Mouse (Mus musculus): ENCODE results near the gene Actl10. TPM values are rescaled to one million over a fixed set of nuclear protein-coding genes. Genes with fewer than 3 reads are reported as not detected.

Actl10 gene
- polyA plus RNA-seq, 1 experiment from 2014 or later = 0.15 TPM

Other genes starting within 250 kb of the Actl10 start
- not detected in 2 replicates for gene Bpifb9b, start 244.5 kb upstream of the Actl10 start, polyA plus RNA-seq (2016; fragmentation: Nextera tagmentation; extraction: Ambion mirVana)
- gene Cdk5rap1, start 178.8 kb upstream of the Actl10 start, polyA plus RNA-seq (2016; fragmentation: Nextera tagmentation; extraction: Ambion mirVana) = 13.6 and 15.4 TPM in 2 replicates
- gene Snta1, start 143.7 kb upstream of the Actl10 start, polyA plus RNA-seq (2016; fragmentation: Nextera tagmentation; extraction: Ambion mirVana) = 49.9 and 51.6 TPM in 2 replicates
- 37.6 and 38.8 TPM in 2 replicates for gene Cbfa2t2, start 115.3 kb upstream of the Actl10 start, polyA plus RNA-seq (2016; fragmentation: Nextera tagmentation; extraction: Ambion mirVana)
- gene 1700003F12Rik, start 4.7 kb upstream of the Actl10 start, polyA plus RNA-seq (2016; fragmentation: Nextera tagmentation; extraction: Ambion mirVana) = 0.48 and 0.78 TPM in 2 replicates
- 0.27 and 0.87 TPM in 2 replicates for gene Necab3, start 7.1 kb downstream of the Actl10 start, polyA plus RNA-seq (2016; fragmentation: Nextera tagmentation; extraction: Ambion mirVana)
- gene E2f1, start 18.1 kb downstream of the Actl10 start, polyA plus RNA-seq (2016; fragmentation: Nextera tagmentation; extraction: Ambion mirVana) = 21.7 and 21.8 TPM in 2 replicates
- 18.9 and 20.5 TPM in 2 replicates for gene Pxmp4, start 51.9 kb downstream of the Actl10 start, polyA plus RNA-seq (2016; fragmentation: Nextera tagmentation; extraction: Ambion mirVana)
- 0.78 and 0.82 TPM in 2 replicates for gene Zfp341, start 61.5 kb downstream of the Actl10 start, polyA plus RNA-seq (2016; fragmentation: Nextera tagmentation; extraction: Ambion mirVana)
- 0.64 TPM in 1 of 2 replicates, not detected in the other for gene 4930519P11Rik, start 61.7 kb downstream of the Actl10 start, polyA plus RNA-seq (2016; fragmentation: Nextera tagmentation; extraction: Ambion mirVana)
- 23.3 and 24.4 TPM in 2 replicates for gene Chmp4b, start 99.9 kb downstream of the Actl10 start, polyA plus RNA-seq (2016; fragmentation: Nextera tagmentation; extraction: Ambion mirVana)
- not detected in 2 replicates for gene Gm14214, start 218.3 kb downstream of the Actl10 start, polyA plus RNA-seq (2016; fragmentation: Nextera tagmentation; extraction: Ambion mirVana)
- gene Raly, start 239.3 kb downstream of the Actl10 start, polyA plus RNA-seq (2016; fragmentation: Nextera tagmentation; extraction: Ambion mirVana) = 27.2 and 29.8 TPM in 2 replicates
- gene a, start 239.6 kb downstream of the Actl10 start, polyA plus RNA-seq (2016; fragmentation: Nextera tagmentation; extraction: Ambion mirVana) = not detected in 2 replicates